Mouse (Mus musculus) gastrocnemius, adult 2 months (tissue): ENCODE results near the gene Rnf11. TPM values are rescaled to one million over a fixed set of nuclear protein-coding genes. Genes with fewer than 3 reads are reported as not detected.

ENCODE experiments used
- DNase-seq: peaks from one replicate; pipeline ENCODE4 v3.0.0; 2022
- H3K27ac ChIP-seq: fragments of 200-600 bp; 2 replicates; pipeline ENCODE4 v1.8.1; 2022; ENCODE audit warnings: mild to moderate bottlenecking
- H3K4me3 ChIP-seq: fragments of 200-600 bp; 2 replicates; pipeline ENCODE4 v1.8.1; 2022; ENCODE audit warnings: mild to moderate bottlenecking, moderate library complexity
- CTCF ChIP-seq: fragments of 200-600 bp; IDR thresholded peaks from 2 replicates; pipeline ENCODE4 v1.8.1; 2022; ENCODE audit warnings: antibody characterized with exemption, mild to moderate bottlenecking, moderate library complexity
- intact Hi-C: fragments of 180-260 bp; cut with DNase I; formaldehyde crosslinking; loops from one replicate; pipeline ENCODE4 v1.15.1; 2025
- total RNA-seq, 2 experiments: library from RNA; stranded (reverse); gene quantifications; 2 replicates each; pipeline ENCODE4 v1.2.3; 2021

The Rnf11 gene
- total RNA-seq, 2 experiments from 2014 or later = 134 to 137 TPM

DNA sequence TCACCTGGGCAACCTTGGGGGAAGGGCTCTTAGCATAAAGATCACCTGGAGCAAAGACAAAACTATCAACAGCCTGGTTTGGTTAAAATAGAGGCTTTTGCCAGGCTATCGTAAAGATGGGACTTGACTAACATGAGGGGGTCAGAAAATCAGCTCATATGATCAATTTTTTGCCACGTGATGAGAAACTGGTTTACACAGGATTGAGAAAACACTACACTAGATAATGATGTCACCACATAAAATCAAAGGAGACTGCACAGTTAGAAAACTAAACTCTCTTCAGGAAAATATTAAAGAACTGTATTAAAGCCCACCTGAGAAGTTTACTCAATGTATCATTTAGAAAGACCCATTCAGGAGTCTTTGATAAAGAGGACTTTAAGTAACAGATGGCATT lies 9.4 kb downstream of the Rnf11 start:
- Histone ChIP-seq H3K4me3 (peak overlapping the region; percentile 91), H3K27ac (peak overlapping the region; percentile 95)
- no peak for TF ChIP-seq CTCF
- intact Hi-C loops = loop anchor here (5.0 kb wide), 2 partner anchors 38 to 192 kb away; partner anchors contain the start of gene Cdkn2c
- no peak for DNase-seq

DNA sequence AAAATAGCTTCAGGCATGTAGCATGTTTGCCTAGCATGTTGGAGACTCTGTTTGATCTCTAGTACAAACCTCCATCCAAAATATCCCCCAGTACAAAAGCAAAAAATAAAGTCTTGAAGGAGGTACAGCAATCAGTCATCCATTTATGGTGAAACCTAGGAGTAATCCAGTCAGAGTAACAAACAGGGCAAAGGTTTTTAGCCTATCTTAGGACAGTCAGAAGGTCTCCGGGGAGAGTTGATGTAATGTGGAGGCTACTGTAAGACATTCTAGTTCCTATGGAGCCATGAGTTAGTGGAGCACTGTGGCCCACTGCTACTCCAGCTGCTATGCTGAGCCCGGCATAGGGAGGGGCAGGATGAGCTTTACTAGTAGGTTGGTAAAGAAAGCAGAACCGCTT lies 12.0 kb downstream of the Rnf11 start:
- H3K27ac ChIP-seq = peak overlapping the region; percentile 71
- DNase-seq = no peak
- no peak for TF ChIP-seq CTCF
- intact Hi-C loops = no loop called here
- no peak overlapping the region for H3K4me3 ChIP-seq

DNA sequence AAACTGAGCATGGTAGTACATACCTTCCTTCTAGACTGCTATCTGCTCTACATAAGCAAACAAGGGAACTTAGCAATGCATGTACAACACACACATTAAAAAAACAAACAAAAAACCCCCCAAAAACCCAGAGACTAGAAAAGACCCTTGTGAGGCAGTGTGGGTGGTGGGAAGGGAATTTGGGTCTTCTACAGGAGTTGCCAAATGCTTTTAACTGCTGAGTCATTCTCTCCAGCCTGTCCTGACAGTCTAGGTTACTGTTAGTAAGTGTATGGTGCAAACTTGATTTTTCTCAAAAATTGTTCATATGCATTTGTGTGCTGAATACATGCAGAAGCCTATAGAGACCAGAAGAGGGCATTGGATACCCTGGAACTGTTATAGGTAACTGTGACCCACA lies 12.9 kb downstream of the Rnf11 start:
- H3K27ac ChIP-seq = peak overlapping the region; percentile 71
- no peak for DNase-seq
- peak overlapping the region; percentile 3; the same call in 1 of the 2 replicates for H3K4me3 ChIP-seq
- intact Hi-C loops = no loop called here
- TF ChIP-seq CTCF = no peak

DNA sequence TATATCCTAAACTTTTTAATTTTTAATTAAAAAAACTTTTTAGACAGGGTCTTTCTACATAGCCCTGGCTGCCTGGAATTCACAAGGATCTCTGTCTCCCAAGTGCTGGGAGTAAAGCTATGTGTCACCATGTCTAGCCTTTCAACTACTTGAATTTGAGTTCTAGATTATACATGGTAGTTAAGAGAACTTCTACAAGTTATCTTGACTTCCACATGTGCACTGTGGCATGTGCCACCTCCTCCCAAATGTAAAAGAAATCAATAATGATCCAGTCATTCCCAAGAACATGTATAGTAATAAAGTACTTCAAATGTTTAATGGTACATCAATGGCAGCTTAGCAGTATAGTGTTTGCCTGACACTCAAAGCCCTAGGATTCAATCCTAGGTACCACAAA lies 16.8 kb downstream of the Rnf11 start:
- no peak for TF ChIP-seq CTCF
- no peak overlapping the region for H3K27ac ChIP-seq
- intact Hi-C loops = no loop called here
- DNase-seq = no peak
- H3K4me3 ChIP-seq = no peak overlapping the region

DNA sequence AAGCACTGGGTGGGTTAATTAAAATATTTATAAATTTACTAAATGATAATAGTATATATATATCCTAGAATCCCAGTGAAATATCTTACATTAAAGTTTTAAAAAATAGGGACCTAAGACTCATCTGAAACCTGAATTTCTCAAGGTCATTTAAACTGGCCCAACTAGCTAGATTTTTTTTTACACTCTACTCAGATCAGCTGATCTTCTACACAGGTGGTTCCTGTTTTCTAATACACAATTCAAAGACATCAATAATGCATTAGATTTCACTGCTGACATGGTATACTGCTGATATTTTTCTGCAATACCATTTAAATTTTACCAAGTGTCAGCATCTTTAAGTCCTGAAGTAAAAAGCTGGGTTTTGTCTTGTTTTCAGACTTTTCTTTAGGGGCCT lies 20.6 kb downstream of the Rnf11 start:
- Histone ChIP-seq H3K4me3 (no peak overlapping the region), H3K27ac (no peak overlapping the region)
- intact Hi-C loops = no loop called here
- TF ChIP-seq CTCF = no peak
- no peak for DNase-seq

DNA sequence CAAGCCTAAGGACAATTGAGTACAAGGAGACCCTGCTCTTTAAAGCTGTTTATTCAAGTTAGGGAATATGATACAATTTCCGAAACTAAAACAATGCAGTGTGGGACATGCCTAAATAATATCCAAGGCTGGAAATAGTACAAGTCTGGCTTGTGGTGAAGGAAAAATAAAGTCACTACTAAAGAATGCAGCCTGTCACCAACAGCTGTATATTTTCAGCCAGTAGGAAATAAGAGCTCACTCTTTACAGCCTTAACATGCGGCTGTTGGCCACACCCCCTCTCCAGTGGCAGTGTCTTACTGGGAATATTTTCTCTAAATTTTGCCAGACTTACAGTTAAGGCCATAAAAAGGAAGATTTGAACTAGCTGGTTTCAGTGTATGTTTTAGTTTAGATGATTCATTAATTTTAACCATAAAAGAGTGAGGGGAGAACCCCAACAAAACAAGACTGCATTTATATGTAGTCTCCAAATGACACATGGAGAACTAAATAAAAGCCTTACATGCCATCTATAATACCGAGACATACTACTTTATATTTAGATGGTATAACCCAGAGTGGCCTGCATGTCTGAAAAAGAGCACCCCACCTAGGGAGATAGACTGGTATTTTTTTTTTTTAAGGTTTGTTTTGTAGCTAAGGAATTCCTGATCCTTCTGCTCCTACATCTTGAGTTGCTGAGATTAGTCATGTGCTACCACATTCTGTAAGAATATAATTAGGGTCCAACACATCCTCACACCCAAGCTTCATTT lies 23.9 kb downstream of the Rnf11 start:
- 0 out of 2 replicates have a peak, but pooled peaks have one; percentile 1 for TF ChIP-seq CTCF
- peak overlapping the region; percentile 78 for H3K27ac ChIP-seq
- H3K4me3 ChIP-seq = peak overlapping the region; percentile 32
- intact Hi-C loops = no loop called here
- DNase-seq = peak; percentile 42

DNA sequence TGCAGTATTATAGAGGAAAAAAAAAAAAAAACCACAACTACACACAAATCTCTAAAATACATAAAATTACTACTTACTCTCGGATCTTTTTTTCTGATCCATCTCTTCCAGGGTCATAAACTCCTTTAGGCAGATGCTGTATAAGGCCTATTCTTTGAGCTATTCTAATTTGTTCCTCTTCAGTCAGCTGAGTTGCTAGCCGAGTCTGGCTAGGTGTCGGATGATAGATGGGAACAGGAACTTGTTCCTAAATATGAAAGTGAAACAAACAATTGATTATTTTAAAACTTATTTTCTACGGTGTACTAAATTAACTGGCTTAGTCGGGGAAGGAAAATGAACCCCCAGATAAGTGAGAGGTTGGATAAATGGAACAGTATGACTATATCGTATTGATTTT lies 27.7 kb downstream of the Rnf11 start:
- no peak for DNase-seq
- no peak overlapping the region for H3K27ac ChIP-seq
- TF ChIP-seq CTCF = no peak
- intact Hi-C loops = no loop called here
- H3K4me3 ChIP-seq = no peak overlapping the region

DNA sequence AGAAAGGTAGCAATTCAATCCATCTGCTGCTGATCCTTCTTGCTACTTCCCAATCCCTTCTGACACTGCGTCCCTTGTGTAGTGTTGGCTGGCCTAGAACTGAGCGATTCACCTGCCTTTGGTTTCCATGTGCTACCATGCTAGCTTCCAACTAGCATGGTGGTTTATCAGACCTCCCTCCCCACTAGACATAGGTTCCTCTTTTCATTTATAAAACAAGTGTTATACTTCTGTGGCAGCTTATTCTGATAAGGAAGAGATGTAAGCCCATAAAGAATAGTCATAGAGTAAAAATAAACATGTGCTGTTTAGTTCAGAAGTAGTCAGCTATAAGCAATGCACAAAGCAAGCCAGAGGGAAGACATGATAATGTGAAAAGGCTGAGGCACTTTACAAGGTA lies 36.0 kb downstream of the Rnf11 start:
- no peak for DNase-seq
- H3K27ac ChIP-seq = no peak overlapping the region
- no peak overlapping the region for H3K4me3 ChIP-seq
- TF ChIP-seq CTCF = no peak
- intact Hi-C loops = no loop called here

DNA sequence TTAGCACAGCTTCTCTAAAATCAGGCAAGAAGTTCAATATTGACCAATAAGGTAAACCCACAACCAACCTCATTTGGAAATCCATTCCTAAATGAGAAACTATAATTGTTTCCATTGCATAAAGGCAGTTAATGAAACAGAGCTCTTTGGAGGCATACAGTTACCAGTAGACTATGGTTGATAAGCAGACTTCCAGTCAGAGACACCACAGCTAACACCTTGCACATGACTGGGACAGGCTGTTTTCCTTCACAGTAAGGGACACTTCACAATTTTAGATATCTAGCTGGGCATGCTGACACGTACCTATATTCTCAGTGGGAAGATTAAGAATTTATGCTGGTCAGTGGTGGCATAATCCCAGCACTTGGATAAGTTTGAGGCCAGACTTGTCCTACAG lies 38.6 kb downstream of the Rnf11 start:
- no peak for TF ChIP-seq CTCF
- H3K27ac ChIP-seq = no peak overlapping the region

DNA sequence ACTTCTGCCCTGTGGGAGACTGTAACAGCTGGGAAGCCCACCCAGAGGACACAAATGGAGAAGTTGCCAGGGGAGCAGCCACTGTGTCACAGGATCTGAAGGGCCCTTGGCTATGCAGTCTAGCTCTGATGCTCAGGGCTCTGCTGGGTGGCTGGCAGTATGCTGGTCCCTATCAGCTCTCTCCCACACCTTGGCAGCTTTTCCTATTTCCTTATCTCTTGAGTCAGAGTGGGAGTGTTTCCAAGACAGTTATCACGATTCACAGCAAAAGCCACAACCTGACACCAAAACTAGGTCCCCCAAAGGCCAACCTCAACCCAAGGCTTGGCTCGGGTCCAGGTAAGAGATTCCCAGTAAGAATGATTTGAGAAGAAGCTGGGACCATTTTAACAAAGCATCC lies 39.1 kb downstream of the Rnf11 start:
- no peak for TF ChIP-seq CTCF
- Histone ChIP-seq H3K27ac (peak overlapping the region; percentile 31; the same call in 1 of the 2 replicates), H3K4me3 (no peak overlapping the region)
- intact Hi-C loops = no loop called here
- no peak for DNase-seq

More for the DNA sequence above, 38.6 kb downstream of the Rnf11 start:
- no peak for DNase-seq
- no peak overlapping the region for H3K4me3 ChIP-seq
- intact Hi-C loops = no loop called here

DNA sequence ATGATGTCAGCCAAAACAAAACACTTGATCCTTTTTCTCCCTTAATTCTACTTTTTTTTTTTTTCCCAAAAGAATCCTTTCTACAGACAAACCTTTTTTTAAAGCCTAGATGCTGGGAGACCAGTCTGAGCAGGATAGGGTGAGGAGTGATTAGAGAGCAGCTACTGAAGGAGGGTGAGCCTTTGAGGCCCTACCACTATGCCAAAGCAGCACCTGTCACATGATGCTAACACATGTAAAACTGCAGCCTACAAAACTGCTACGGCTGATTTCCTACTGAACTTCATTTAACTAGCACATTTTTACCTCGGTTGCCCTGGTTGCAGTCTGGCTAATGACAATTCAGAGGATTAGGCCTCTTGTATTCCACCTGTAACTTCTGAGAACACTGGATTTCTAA lies 39.6 kb downstream of the Rnf11 start:
- H3K27ac ChIP-seq = peak overlapping the region; percentile 31; the same call in 1 of the 2 replicates
- H3K4me3 ChIP-seq = no peak overlapping the region
- intact Hi-C loops = no loop called here
- no peak for TF ChIP-seq CTCF
- no peak for DNase-seq

DNA sequence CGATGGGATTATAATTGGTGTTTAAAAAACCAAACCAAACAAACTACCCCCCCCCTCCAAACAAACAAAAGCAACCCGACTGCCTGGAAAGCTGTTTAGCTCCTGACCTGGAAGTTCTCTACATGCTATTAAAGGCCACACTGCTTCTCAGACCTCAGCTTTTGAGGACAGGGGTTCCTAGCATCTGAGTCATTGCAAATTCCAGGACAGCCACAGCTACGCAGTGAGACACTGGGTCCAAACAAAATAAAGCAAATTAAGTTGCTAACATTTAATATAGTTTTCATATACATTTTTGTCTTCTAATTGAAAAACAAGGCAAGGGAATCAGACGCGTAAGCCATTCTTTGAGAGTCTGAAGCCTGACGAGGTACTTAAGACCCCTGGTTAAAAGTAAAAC lies 40.1 kb downstream of the Rnf11 start:
- Histone ChIP-seq H3K27ac (no peak overlapping the region), H3K4me3 (no peak overlapping the region)
- DNase-seq = no peak
- TF ChIP-seq CTCF = no peak
- intact Hi-C loops = no loop called here

DNA sequence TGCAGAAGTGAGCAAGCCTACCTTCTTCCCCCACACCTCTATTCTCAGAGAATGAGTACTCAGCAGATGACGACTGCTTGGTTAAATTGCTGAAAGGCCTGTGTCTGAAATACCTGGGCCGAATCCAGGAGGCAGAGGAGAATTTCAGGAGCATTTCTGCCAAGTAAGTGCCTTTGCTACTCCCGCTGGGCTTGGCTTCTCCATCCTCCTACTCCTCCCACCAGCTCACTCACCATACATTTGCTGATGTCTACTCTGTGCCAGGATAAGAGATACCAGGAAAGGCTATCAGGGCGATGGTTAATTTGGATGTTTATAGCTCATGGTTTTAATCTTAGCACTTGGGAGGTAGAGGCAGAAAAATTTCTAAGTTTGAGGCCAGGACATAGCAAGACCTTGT lies 41.9 kb downstream of the Rnf11 start:
- Histone ChIP-seq H3K27ac (peak overlapping the region; percentile 29), H3K4me3 (no peak overlapping the region)
- no peak for DNase-seq
- intact Hi-C loops = no loop called here
- TF ChIP-seq CTCF = no peak

DNA sequence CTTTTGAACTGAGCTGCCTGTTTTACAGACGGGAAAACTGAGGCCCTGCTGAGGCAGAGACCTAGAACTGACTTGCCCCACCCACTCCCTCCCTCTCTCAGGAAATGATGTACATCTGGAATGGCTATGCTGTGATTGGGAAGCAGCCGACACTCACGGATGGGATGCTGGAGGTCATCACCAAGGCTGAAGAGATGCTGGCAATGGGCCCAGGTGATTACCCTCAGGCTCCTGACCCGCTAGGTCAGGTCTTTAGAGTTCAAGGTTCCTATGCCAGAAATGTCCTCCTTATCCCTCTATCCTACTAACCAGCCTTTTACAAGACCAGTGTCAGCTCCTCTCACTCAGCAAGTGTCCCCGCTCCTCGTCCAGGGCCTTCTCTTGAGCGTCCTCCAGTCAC lies 42.4 kb downstream of the Rnf11 start:
- intact Hi-C loops = no loop called here
- Histone ChIP-seq H3K27ac (peak overlapping the region; percentile 29), H3K4me3 (no peak overlapping the region)
- TF ChIP-seq CTCF = no peak
- no peak for DNase-seq
